In genomic region chr12:28800423-28800822, GRCm38 (mm10) we compare ENCODE assay signal across 11 mouse cellular contexts. TPM values are rescaled to one million over a fixed set of nuclear protein-coding genes. Genes with fewer than 3 reads are reported as not detected.
DNase-seq lines count a peak whose midpoint lies in the region; ATAC-seq and TF ChIP-seq lines count a peak whose summit lies in the region.
"Had no signal": no experiment of that assay in that cellular context is flagged by ENCODE, and none has a peak within 500 bp of the region (broad histone marks: within the 10 kb centered on the region; RNA-seq: fewer than 3 reads in every experiment).

No protein-coding gene starts in this region.

- peaks cover 48% of the 10 kb centered on the region for H3K4me1 ChIP-seq in midbrain, embryonic 10.5 days
- H3K4me1 ChIP-seq in midbrain, postnatal 0 days (ENCODE audit: insufficient read depth, low read length): peaks cover 8% of the 10 kb centered on the region
- H3K4me1 ChIP-seq in forebrain, embryonic 15.5 days: peaks cover 44% of the 10 kb centered on the region
- H3K4me1 ChIP-seq in limb, embryonic 12.5 days (replicated peaks): peaks cover 41% of the 10 kb centered on the region
- peaks cover 37% of the 10 kb centered on the region for H3K4me1 ChIP-seq in small intestine, adult 2 months (ENCODE audit: control insufficient read depth, insufficient read depth, insufficient read length, low read length)
- H3K4me1 ChIP-seq in heart, adult 2 months (ENCODE audit: control insufficient read depth, insufficient read depth, low read length): peaks cover 7% of the 10 kb centered on the region
- peaks cover 13% of the 10 kb centered on the region for H3K4me1 ChIP-seq in kidney, embryonic 14.5 days (ENCODE audit: control insufficient read depth, insufficient read depth, low read length)

- no peak for ATAC-seq in midbrain, postnatal 0 days (ENCODE audit: low FRiP score)
- ATAC-seq in forebrain, embryonic 15.5 days (replicated peaks): 0 out of 2 replicates have a peak, but pooled peaks have one; percentile 36
- no peak for ATAC-seq in limb, embryonic 12.5 days (ENCODE audit: insufficient number of reproducible peaks, insufficient read depth, low FRiP score, low TSS enrichment, low read depth)
- no peak; the same call in 1 of the 2 replicates for ATAC-seq in kidney, embryonic 14.5 days (ENCODE audit: low FRiP score, low TSS enrichment)

- TF ChIP-seq CTCF in midbrain, postnatal 0 days (IDR thresholded peaks at IDR 0.05): no peak
- TF ChIP-seq CTCF in small intestine, adult 2 months (IDR thresholded peaks at IDR 0.05; ENCODE audit: extremely low read depth, insufficient read length, insufficient replicate concordance, low read depth, low read length): no peak
- no peak for TF ChIP-seq CTCF in heart, adult 2 months (IDR thresholded peaks at IDR 0.05)

- peak overlapping the region; percentile 71 for H3K27ac ChIP-seq in midbrain, embryonic 10.5 days (replicated peaks)
- H3K27ac ChIP-seq in midbrain, postnatal 0 days (ENCODE audit: low read depth, low read length): no peak overlapping the region
- 0 out of 2 replicates have a peak overlapping the region, but pooled peaks have one; percentile 44 for H3K27ac ChIP-seq in forebrain, embryonic 15.5 days (replicated peaks)
- H3K27ac ChIP-seq in limb, embryonic 12.5 days: peak overlapping the region; percentile 85
- H3K27ac ChIP-seq in small intestine, adult 2 months (ENCODE audit: insufficient read depth, low read depth, low read length): peak overlapping the region; percentile 44
- no peak overlapping the region for H3K27ac ChIP-seq in heart, adult 2 months
- H3K27ac ChIP-seq in kidney, embryonic 14.5 days (ENCODE audit: low read depth, low read length): no peak overlapping the region
- H3K27ac ChIP-seq: liver, embryonic 14.5 days had no signal

- H3K4me3 ChIP-seq in midbrain, embryonic 10.5 days: no peak overlapping the region
- H3K4me3 ChIP-seq in midbrain, postnatal 0 days (ENCODE audit: low read depth, low read length): no peak overlapping the region
- no peak overlapping the region for H3K4me3 ChIP-seq in forebrain, embryonic 15.5 days
- H3K4me3 ChIP-seq in limb, embryonic 12.5 days (replicated peaks): no peak overlapping the region
- H3K4me3 ChIP-seq in small intestine, adult 2 months (ENCODE audit: low read depth, low read length): no peak overlapping the region
- no peak overlapping the region for H3K4me3 ChIP-seq in heart, adult 2 months
- H3K4me3 ChIP-seq in kidney, embryonic 14.5 days (ENCODE audit: low read length): no peak overlapping the region

- H3K9me3 ChIP-seq in midbrain, embryonic 10.5 days (replicated peaks): peaks cover 4% of the 10 kb centered on the region; the same call in 1 of the 2 replicates
- H3K9me3 ChIP-seq in midbrain, postnatal 0 days (ENCODE audit: low read length): no peaks in the 10 kb centered on the region
- no peaks in the 10 kb centered on the region for H3K9me3 ChIP-seq in forebrain, embryonic 15.5 days
- H3K9me3 ChIP-seq in limb, embryonic 12.5 days: peaks cover 5% of the 10 kb centered on the region
- peaks cover 7% of the 10 kb centered on the region; the same call in 1 of the 2 replicates for H3K9me3 ChIP-seq in kidney, embryonic 14.5 days (ENCODE audit: control insufficient read depth, low read length)

- no peak for TF ChIP-seq POLR2A in small intestine, adult 2 months (IDR thresholded peaks at IDR 0.05; ENCODE audit: low read depth, low read length)
- TF ChIP-seq POLR2A in heart, adult 2 months (IDR thresholded peaks at IDR 0.05; ENCODE audit: insufficient read depth, low read depth, low read length): no peak

- peaks cover 5% of the 10 kb centered on the region; the same call in 1 of the 2 replicates for H3K36me3 ChIP-seq in midbrain, embryonic 10.5 days
- H3K36me3 ChIP-seq in midbrain, postnatal 0 days (ENCODE audit: insufficient read depth, low read length): no peaks in the 10 kb centered on the region
- H3K36me3 ChIP-seq in forebrain, embryonic 15.5 days: no peaks in the 10 kb centered on the region
- no peaks in the 10 kb centered on the region for H3K36me3 ChIP-seq in limb, embryonic 12.5 days
- H3K36me3 ChIP-seq in small intestine, adult 2 months (ENCODE audit: control insufficient read depth, insufficient read depth, low read length): no peaks in the 10 kb centered on the region
- H3K36me3 ChIP-seq in heart, adult 2 months (ENCODE audit: control insufficient read depth, insufficient read depth, low read length): no peaks in the 10 kb centered on the region
- H3K36me3 ChIP-seq in kidney, embryonic 14.5 days (ENCODE audit: control insufficient read depth, insufficient read depth, low read length): no peaks in the 10 kb centered on the region

- intact Hi-C loops in heart, adult 2 months (cut with DNase I): no loop called here

- TF ChIP-seq EP300 in heart, adult 2 months (IDR thresholded peaks at IDR 0.05; ENCODE audit: insufficient read depth, low read depth, low read length): no peak

- 76% methylated on average over 4 of the region's 4 CpGs for WGBS in midbrain, embryonic 10.5 days
- WGBS in midbrain, postnatal 0 days: 56% methylated on average over 4 of the region's 4 CpGs
- WGBS in forebrain, embryonic 15.5 days: 53% methylated on average over 4 of the region's 4 CpGs
- 26% methylated on average over 4 of the region's 4 CpGs for WGBS in limb, embryonic 12.5 days
- 30% methylated on average over 4 of the region's 4 CpGs for WGBS in small intestine, adult 2 months
- 60% methylated on average over 4 of the region's 4 CpGs for WGBS in heart, adult 2 months
- WGBS in kidney, embryonic 14.5 days: 56% methylated on average over 4 of the region's 4 CpGs

- no peaks in the 10 kb centered on the region for H3K27me3 ChIP-seq in midbrain, embryonic 10.5 days (ENCODE audit: low read depth, poor library complexity, severe bottlenecking)
- H3K27me3 ChIP-seq in midbrain, postnatal 0 days (ENCODE audit: insufficient read depth, low read length): no peaks in the 10 kb centered on the region
- no peaks in the 10 kb centered on the region for H3K27me3 ChIP-seq in forebrain, embryonic 15.5 days
- H3K27me3 ChIP-seq in limb, embryonic 12.5 days: no peaks in the 10 kb centered on the region
- no peaks in the 10 kb centered on the region for H3K27me3 ChIP-seq in small intestine, adult 2 months (ENCODE audit: control insufficient read depth, insufficient read depth, low read length)
- no peaks in the 10 kb centered on the region for H3K27me3 ChIP-seq in heart, adult 2 months (ENCODE audit: control insufficient read depth, insufficient read depth, low read length)
- no peaks in the 10 kb centered on the region for H3K27me3 ChIP-seq in kidney, embryonic 14.5 days (ENCODE audit: control insufficient read depth, insufficient read depth, low read length)
- H3K27me3 ChIP-seq: CH12.LX had no signal

- H3K4me2 ChIP-seq in midbrain, postnatal 0 days (ENCODE audit: low read depth, low read length, poor library complexity, severe bottlenecking): no peak overlapping the region
- no peak overlapping the region for H3K4me2 ChIP-seq in forebrain, embryonic 15.5 days (replicated peaks)
- H3K4me2 ChIP-seq in limb, embryonic 12.5 days: peak overlapping the region; percentile 9; the same call in 1 of the 2 replicates
- H3K4me2 ChIP-seq in kidney, embryonic 14.5 days (replicated peaks; ENCODE audit: low read depth, low read length): no peak overlapping the region

- DNase-seq in midbrain, embryonic 10.5 days (ENCODE audit: low spot score): no peak
- no peak for DNase-seq in midbrain, postnatal 0 days (ENCODE audit: low spot score)
- no peak for DNase-seq in heart, adult 2 months
- DNase-seq in ovary, postnatal 10 days (ENCODE audit: low spot score): no peak
- DNase-seq: layer of hippocampus, adult 9-11 months had no signal

- H3K9ac ChIP-seq in midbrain, postnatal 0 days (replicated peaks; ENCODE audit: low read length, poor library complexity, severe bottlenecking): no peak overlapping the region
- no peak overlapping the region for H3K9ac ChIP-seq in forebrain, embryonic 15.5 days (replicated peaks)
- H3K9ac ChIP-seq in limb, embryonic 12.5 days (replicated peaks): no peak overlapping the region
- no peak overlapping the region for H3K9ac ChIP-seq in heart, adult 2 months (ENCODE audit: low read depth, low read length)
- no peak overlapping the region; the same call in 1 of the 2 replicates for H3K9ac ChIP-seq in kidney, embryonic 14.5 days (ENCODE audit: low read depth, low read length)
- H3K9ac ChIP-seq: liver, embryonic 14.5 days had no signal

- no peaks in the 10 kb centered on the region for H3K79me2 ChIP-seq in heart, adult 2 months (replicated peaks; ENCODE audit: control insufficient read depth, insufficient read depth, low read length)

RNA-seq across cellular contexts. Expression of gene Eipr1, which starts 48.8 kb away (rescaled TPM):
- polyA plus RNA-seq in midbrain, embryonic 10.5 days (2016; fragmentation: Nextera tagmentation; extraction: Ambion mirVana): 45.5 and 48.0 TPM in 2 replicates
- total RNA-seq in midbrain, postnatal 0 days (2014; rRNA removed): 57.4 and 62.2 TPM in 2 replicates
- 59.6 and 66.4 TPM in 2 replicates for polyA plus RNA-seq in midbrain, postnatal 0 days (2015; fragmentation: Nextera tagmentation; extraction: Ambion mirVana)
- 75.2 and 76.8 TPM in 2 replicates for polyA plus RNA-seq in forebrain, embryonic 15.5 days (2015; fragmentation: Nextera tagmentation; extraction: Ambion mirVana)
- 33.7 and 35.5 TPM in 2 replicates for polyA plus RNA-seq in limb, embryonic 12.5 days (2016; fragmentation: Nextera tagmentation; extraction: Ambion mirVana)
- 27.4 and 57.7 TPM in 2 replicates for polyA plus RNA-seq in small intestine, adult 2 months (2012; rRNA removed)
- total RNA-seq in heart, adult 2 months (2021): 1 to 10 TPM; 8.6 to 8.7 TPM
- 13.5 and 21.8 TPM in 2 replicates for polyA plus RNA-seq in heart, adult 2 months (2012; rRNA removed)
- polyA plus RNA-seq in kidney, embryonic 14.5 days (2014; fragmentation: Nextera tagmentation; extraction: Ambion mirVana): 33.4 and 36.1 TPM in 2 replicates

RNA-seq across cellular contexts. Expression of gene Trappc12, which starts 50.2 kb away (rescaled TPM):
- polyA plus RNA-seq in midbrain, embryonic 10.5 days (2016; fragmentation: Nextera tagmentation; extraction: Ambion mirVana): 36.3 and 40.1 TPM in 2 replicates
- 53.2 and 54.4 TPM in 2 replicates for total RNA-seq in midbrain, postnatal 0 days (2014; rRNA removed)
- polyA plus RNA-seq in midbrain, postnatal 0 days (2015; fragmentation: Nextera tagmentation; extraction: Ambion mirVana): 37.9 and 38.8 TPM in 2 replicates
- 43.7 and 45.0 TPM in 2 replicates for polyA plus RNA-seq in forebrain, embryonic 15.5 days (2015; fragmentation: Nextera tagmentation; extraction: Ambion mirVana)
- 42.1 and 43.0 TPM in 2 replicates for polyA plus RNA-seq in limb, embryonic 12.5 days (2016; fragmentation: Nextera tagmentation; extraction: Ambion mirVana)
- polyA plus RNA-seq in small intestine, adult 2 months (2012; rRNA removed): 8.8 and 15.2 TPM in 2 replicates
- 10 to 100 TPM; 19.7 to 21.3 TPM for total RNA-seq in heart, adult 2 months (2021)
- 20.9 and 26.9 TPM in 2 replicates for polyA plus RNA-seq in heart, adult 2 months (2012; rRNA removed)
- 27.4 and 43.9 TPM in 2 replicates for polyA plus RNA-seq in kidney, embryonic 14.5 days (2014; fragmentation: Nextera tagmentation; extraction: Ambion mirVana)

Comparison
In these comparisons a context has a peak if more than half of its experiments do, and no peak if none do; other contexts are left out.
1. H3K27ac ChIP-seq: peak in midbrain, embryonic 10.5 days (single experiment), forebrain, embryonic 15.5 days (single experiment), limb, embryonic 12.5 days (single experiment) and small intestine, adult 2 months (single experiment); none in midbrain, postnatal 0 days (single experiment), heart, adult 2 months (single experiment) and kidney, embryonic 14.5 days (single experiment).